Mouse (Mus musculus) liver, embryonic 12.5 days (tissue): ENCODE data around the gene Pon3. TPM values are rescaled to one million over a fixed set of nuclear protein-coding genes. Genes with fewer than 3 reads are reported as not detected.

ENCODE experiments used
- ATAC-seq: fragments of 200-750 bp; cut with Nextera tagmentation; 2 replicates; pipeline ENCODE4 v1.8.0; 2017; ENCODE audit warnings: moderate number of reproducible peaks, mild to moderate bottlenecking, moderate library complexity
- H3K27ac ChIP-seq: fragments of 300-500 bp; sonication (generic); 2 replicates; pipeline ENCODE4 v1.5.1; 2016; ENCODE audit warnings: mild to moderate bottlenecking
- H3K27me3 ChIP-seq: fragments of 300-500 bp; sonication (generic); replicated peaks from 2 replicates; pipeline ENCODE4 v1.6.1; 2016; ENCODE audit warnings: mild to moderate bottlenecking, moderate library complexity
- H3K36me3 ChIP-seq: fragments of 300-500 bp; sonication (generic); 2 replicates; pipeline ENCODE4 v1.6.1; 2016; ENCODE audit warnings: mild to moderate bottlenecking, moderate library complexity
- H3K4me1 ChIP-seq: fragments of 300-500 bp; sonication (generic); 2 replicates; pipeline ENCODE4 v1.6.1; 2016
- H3K4me2 ChIP-seq: fragments of 300-500 bp; sonication (generic); 2 replicates; pipeline ENCODE4 v1.6.1; 2016; ENCODE audit warnings: mild to moderate bottlenecking, moderate library complexity
- H3K4me3 ChIP-seq: fragments of 300-500 bp; sonication (generic); 2 replicates; pipeline ENCODE4 v1.5.1; 2016; ENCODE audit warnings: mild to moderate bottlenecking, moderate library complexity
- H3K9ac ChIP-seq: fragments of 300-500 bp; sonication (generic); 2 replicates; pipeline ENCODE4 v1.6.1; 2016; ENCODE audit warnings: mild to moderate bottlenecking, moderate library complexity
- H3K9me3 ChIP-seq: fragments of 300-500 bp; sonication (generic); replicated peaks from 2 replicates; pipeline ENCODE4 v1.6.1; 2016; ENCODE audit warnings: mild to moderate bottlenecking, moderate library complexity
- WGBS: fragments of 180-500 bp; shearing (Covaris S2); methylation state at CpG from one replicate; pipeline ENCODE4 v1.1.7; 2016; ENCODE audit not compliant: insufficient replicate concordance; 5-methylcytosine and 5-hydroxymethylcytosine counted together
- polyA plus RNA-seq: library from polyadenylated mRNA; unstranded; fragments of >200 nt; fragmentation: Nextera tagmentation; extraction: Ambion mirVana; gene quantifications from 2 replicates; pipeline ENCODE4 v1.2.1, GENCODE M21; 2016

The Pon3 gene
- polyA plus RNA-seq, result 15.4 and 16.0 TPM in 2 replicates

- peak; percentile 100 for ATAC-seq
- 2% methylated on average over 16 of the region's 16 CpGs for WGBS
- H3K36me3 ChIP-seq, result peaks cover 5% of the 10 kb centered on the region
- peak within 1 kb of the TSS; percentile 88 for H3K4me2 ChIP-seq
- peaks cover 25% of the 10 kb centered on the region for H3K4me1 ChIP-seq
- H3K27me3 ChIP-seq, result no peaks in the 10 kb centered on the region
- peak within 1 kb of the TSS; percentile 61 for H3K27ac ChIP-seq
- H3K9ac ChIP-seq, result peak within 1 kb of the TSS; percentile 79
- H3K9me3 ChIP-seq, result no peaks in the 10 kb centered on the region
- H3K4me3 ChIP-seq, result peak within 1 kb of the TSS; percentile 68
Measured at GRCm38 (mm10) chr6:5255722-5256451, at the start of gene Pon3. Gene Pon3 (minus strand): TSS chr6:5256286.

GRCm38 (mm10) chr6:5304956-5305355 lies 48.9 kb upstream of the Pon3 start:
- no peaks in the 10 kb centered on the region for H3K36me3 ChIP-seq
- WGBS, result 75% methylated on average over 8 of the region's 8 CpGs
- H3K9ac ChIP-seq, result no peak overlapping the region
- H3K27me3 ChIP-seq, result no peaks in the 10 kb centered on the region
- H3K4me1 ChIP-seq, result peaks cover 14% of the 10 kb centered on the region
- no peaks in the 10 kb centered on the region for H3K9me3 ChIP-seq
- no peak for ATAC-seq
- no peak overlapping the region for H3K4me3 ChIP-seq
- H3K4me2 ChIP-seq, result no peak overlapping the region
- H3K27ac ChIP-seq, result no peak overlapping the region

GRCm38 (mm10) chr6:5300629-5301028 lies 44.5 kb upstream of the Pon3 start:
- Histone ChIP-seq H3K4me3 (no peak overlapping the region), H3K27ac (no peak overlapping the region), H3K4me1 (peaks cover 44% of the 10 kb centered on the region), H3K9me3 (no peaks in the 10 kb centered on the region), H3K36me3 (peaks cover 9% of the 10 kb centered on the region), H3K27me3 (no peaks in the 10 kb centered on the region), H3K4me2 (no peak overlapping the region), H3K9ac (no peak overlapping the region)
- ATAC-seq, result no peak
- WGBS, result 82% methylated on average over 8 of the region's 8 CpGs

GRCm38 (mm10) chr6:5299561-5299960 lies 43.5 kb upstream of the Pon3 start:
- H3K9me3 ChIP-seq, result no peaks in the 10 kb centered on the region
- no peak overlapping the region for H3K9ac ChIP-seq
- peaks cover 17% of the 10 kb centered on the region for H3K36me3 ChIP-seq
- WGBS, result 70% methylated on average over 5 of the region's 5 CpGs
- no peak for ATAC-seq
- H3K27ac ChIP-seq, result no peak overlapping the region
- H3K4me2 ChIP-seq, result no peak overlapping the region
- H3K4me3 ChIP-seq, result no peak overlapping the region
- H3K27me3 ChIP-seq, result no peaks in the 10 kb centered on the region
- H3K4me1 ChIP-seq, result peaks cover 47% of the 10 kb centered on the region

- under 1% methylated on average over 46 of the region's 47 CpGs for WGBS
- Histone ChIP-seq H3K27ac (peak within 1 kb of the TSS; percentile 98), H3K9me3 (no peaks in the 10 kb centered on the region), H3K4me1 (peaks cover 61% of the 10 kb centered on the region), H3K36me3 (peaks cover 31% of the 10 kb centered on the region), H3K27me3 (no peaks in the 10 kb centered on the region), H3K9ac (peak within 1 kb of the TSS; percentile 95), H3K4me3 (peak within 1 kb of the TSS; percentile 86), H3K4me2 (peak within 1 kb of the TSS; percentile 81)
- ATAC-seq, result peak; percentile 92
Measured at GRCm38 (mm10) chr6:5298092-5298554, 42.0 kb upstream of the Pon3 start, which contains the start of gene Pon2. Gene Pon2 (minus strand): TSS chr6:5298455.

GRCm38 (mm10) chr6:5297321-5298091 lies 41.4 kb upstream of the Pon3 start:
- 2% methylated on average over 25 of the region's 25 CpGs for WGBS
- Histone ChIP-seq H3K4me2 (peak overlapping the region; percentile 81), H3K27ac (peak overlapping the region; percentile 98), H3K4me1 (peaks cover 68% of the 10 kb centered on the region), H3K27me3 (no peaks in the 10 kb centered on the region), H3K9me3 (no peaks in the 10 kb centered on the region), H3K36me3 (peaks cover 37% of the 10 kb centered on the region), H3K9ac (peak overlapping the region; percentile 95), H3K4me3 (peak overlapping the region; percentile 86)
- ATAC-seq, result peak; percentile 90

- H3K27me3 ChIP-seq, result no peaks in the 10 kb centered on the region
- peaks cover 82% of the 10 kb centered on the region for H3K4me1 ChIP-seq
- H3K4me3 ChIP-seq, result peak overlapping the region; percentile 86
- peak overlapping the region; percentile 95 for H3K9ac ChIP-seq
- H3K4me2 ChIP-seq, result peak overlapping the region; percentile 81
- peaks cover 45% of the 10 kb centered on the region for H3K36me3 ChIP-seq
- ATAC-seq, result no peak
- WGBS, result 89% methylated on average over 7 of the region's 7 CpGs
- H3K9me3 ChIP-seq, result no peaks in the 10 kb centered on the region
- peak overlapping the region; percentile 98 for H3K27ac ChIP-seq
Measured at GRCm38 (mm10) chr6:5296067-5296466, 40.0 kb upstream of the Pon3 start.

- ATAC-seq, result no peak
- H3K9me3 ChIP-seq, result no peaks in the 10 kb centered on the region
- peak overlapping the region; percentile 54 for H3K9ac ChIP-seq
- H3K27me3 ChIP-seq, result no peaks in the 10 kb centered on the region
- peaks cover 56% of the 10 kb centered on the region for H3K36me3 ChIP-seq
- 85% methylated on average over 16 of the region's 16 CpGs for WGBS
- peak overlapping the region; percentile 81 for H3K4me2 ChIP-seq
- H3K27ac ChIP-seq, result peak overlapping the region; percentile 49
- H3K4me1 ChIP-seq, result peaks cover 88% of the 10 kb centered on the region
- peak overlapping the region; percentile 27 for H3K4me3 ChIP-seq
Measured at GRCm38 (mm10) chr6:5294659-5295449, 38.8 kb upstream of the Pon3 start.

GRCm38 (mm10) chr6:5292841-5293240 lies 36.8 kb upstream of the Pon3 start:
- WGBS, result 76% methylated on average over 5 of the region's 5 CpGs
- Histone ChIP-seq H3K4me3 (no peak overlapping the region), H3K9ac (peak overlapping the region; percentile 65), H3K4me2 (peak overlapping the region; percentile 67), H3K36me3 (peaks cover 72% of the 10 kb centered on the region), H3K27me3 (no peaks in the 10 kb centered on the region), H3K27ac (peak overlapping the region; percentile 95), H3K4me1 (peaks cover 91% of the 10 kb centered on the region), H3K9me3 (no peaks in the 10 kb centered on the region)
- ATAC-seq, result no peak

GRCm38 (mm10) chr6:5291450-5291849 lies 35.4 kb upstream of the Pon3 start:
- H3K4me2 ChIP-seq, result peak overlapping the region; percentile 67

GRCm38 (mm10) chr6:5287919-5288318 lies 31.8 kb upstream of the Pon3 start:
- Histone ChIP-seq H3K9ac (peak overlapping the region; percentile 59), H3K27ac (peak overlapping the region; percentile 95), H3K4me1 (peaks cover 77% of the 10 kb centered on the region), H3K4me3 (no peak overlapping the region), H3K4me2 (peak overlapping the region; percentile 50), H3K36me3 (peaks cover 71% of the 10 kb centered on the region), H3K27me3 (no peaks in the 10 kb centered on the region), H3K9me3 (no peaks in the 10 kb centered on the region)
- 33% methylated on average over 5 of the region's 5 CpGs for WGBS
- no peak for ATAC-seq

More at GRCm38 (mm10) chr6:5291450-5291849, 35.4 kb upstream of the Pon3 start:
- Histone ChIP-seq H3K27me3 (no peaks in the 10 kb centered on the region), H3K27ac (peak overlapping the region; percentile 95), H3K4me1 (peaks cover 94% of the 10 kb centered on the region), H3K9me3 (no peaks in the 10 kb centered on the region), H3K4me3 (peak overlapping the region; percentile 36), H3K9ac (peak overlapping the region; percentile 65), H3K36me3 (peaks cover 78% of the 10 kb centered on the region)
- WGBS, result 37% methylated on average over 4 of the region's 4 CpGs
- ATAC-seq, result peak; percentile 87
